Mouse (Mus musculus): ENCODE data around the gene Tmcc2. TPM values are rescaled to one million over a fixed set of nuclear protein-coding genes. Genes with fewer than 3 reads are reported as not detected.

Tmcc2 gene
- polyA plus RNA-seq, 1 experiment from 2014 or later: 6.1 TPM

DNA sequence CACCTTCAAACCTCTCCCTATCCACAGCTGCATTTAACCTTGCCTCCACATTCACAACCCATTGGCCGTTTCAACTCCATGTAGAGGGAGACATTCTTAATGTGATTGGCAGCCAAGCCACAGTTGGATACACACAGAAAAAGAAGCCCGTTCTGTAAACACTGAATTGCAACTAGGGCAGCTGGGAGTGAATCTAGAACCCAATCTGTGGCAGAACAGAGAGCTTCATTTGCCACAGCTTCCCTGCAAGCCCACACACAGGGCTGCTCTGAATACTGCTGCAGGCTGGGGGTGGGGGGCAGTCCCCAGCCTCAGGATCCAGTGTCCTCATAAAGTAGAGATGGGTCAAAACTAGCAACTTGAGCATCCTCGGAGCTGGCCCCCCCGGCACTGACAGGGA, 4.8 kb downstream of the Tmcc2 start:
- 89% methylated on average over 4 of the region's 4 CpGs for WGBS
- Histone ChIP-seq H3K9me3 (ENCODE audit: control insufficient read depth, low read length) (no peaks in the 10 kb centered on the region), H3K4me1 (ENCODE audit: control insufficient read depth, insufficient read depth, low read length) (peaks cover 27% of the 10 kb centered on the region), H3K36me3 (ENCODE audit: control insufficient read depth, insufficient read depth, low read length) (no peaks in the 10 kb centered on the region), H3K4me3 (ENCODE audit: low read depth, low read length) (no peak overlapping the region), H3K9ac (ENCODE audit: low read length) (no peak overlapping the region), H3K4me2 (ENCODE audit: low read depth, severe bottlenecking) (no peak overlapping the region), H3K27me3 (ENCODE audit: control insufficient read depth, insufficient read depth, low read length) (no peaks in the 10 kb centered on the region), H3K27ac (replicated peaks; ENCODE audit: low read depth, low read length) (no peak overlapping the region)
- ATAC-seq (ENCODE audit: insufficient number of reproducible peaks, low FRiP score, low TSS enrichment, low read depth) (no peak), DNase-seq (ENCODE audit: low spot score) (no peak)

- no peak for DNase-seq (ENCODE audit: low spot score)
- no peaks in the 10 kb centered on the region for H3K9me3 ChIP-seq (ENCODE audit: control insufficient read depth, low read length)
- no peak overlapping the region for H3K4me3 ChIP-seq (ENCODE audit: low read depth, low read length)
- H3K27me3 ChIP-seq (ENCODE audit: control insufficient read depth, insufficient read depth, low read length): no peaks in the 10 kb centered on the region
- 73% methylated on average over 4 of the region's 4 CpGs for WGBS
- no peak overlapping the region for H3K27ac ChIP-seq (replicated peaks; ENCODE audit: low read depth, low read length)
- no peak overlapping the region for H3K4me2 ChIP-seq (ENCODE audit: low read depth, severe bottlenecking)
- no peak overlapping the region for H3K9ac ChIP-seq (ENCODE audit: low read length)
- no peaks in the 10 kb centered on the region for H3K36me3 ChIP-seq (ENCODE audit: control insufficient read depth, insufficient read depth, low read length)
- peaks cover 27% of the 10 kb centered on the region for H3K4me1 ChIP-seq (ENCODE audit: control insufficient read depth, insufficient read depth, low read length)
- ATAC-seq (ENCODE audit: insufficient number of reproducible peaks, low FRiP score, low TSS enrichment, low read depth): no peak
Observed at GRCm38 (mm10) chr1:132385711-132386110, 5.4 kb downstream of the Tmcc2 start.

DNA sequence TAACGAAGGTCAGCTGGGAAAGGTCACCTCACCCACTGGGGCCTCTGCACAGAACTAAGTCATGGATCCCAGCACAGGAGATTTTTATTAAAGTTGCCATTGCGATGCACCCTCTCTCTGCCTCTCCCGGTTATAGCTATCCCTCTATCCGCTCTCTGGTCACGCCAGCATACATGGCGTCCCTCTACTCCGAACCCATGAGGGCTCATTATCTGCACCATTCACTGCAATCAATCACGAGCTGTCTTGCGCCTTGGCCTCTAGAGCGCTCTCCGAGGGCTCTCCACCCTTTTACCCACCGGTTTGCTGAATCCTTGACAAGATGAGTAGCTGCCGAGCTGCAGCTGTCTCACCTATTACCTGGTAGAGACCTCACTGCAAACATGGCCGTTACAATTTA, 5.8 kb downstream of the Tmcc2 start:
- Histone ChIP-seq H3K27ac (replicated peaks; ENCODE audit: low read depth, low read length) (no peak overlapping the region), H3K4me2 (ENCODE audit: low read depth, severe bottlenecking) (no peak overlapping the region), H3K4me1 (ENCODE audit: control insufficient read depth, insufficient read depth, low read length) (peaks cover 25% of the 10 kb centered on the region), H3K4me3 (ENCODE audit: low read depth, low read length) (no peak overlapping the region), H3K27me3 (ENCODE audit: control insufficient read depth, insufficient read depth, low read length) (no peaks in the 10 kb centered on the region), H3K9ac (ENCODE audit: low read length) (no peak overlapping the region), H3K36me3 (ENCODE audit: control insufficient read depth, insufficient read depth, low read length) (no peaks in the 10 kb centered on the region), H3K9me3 (ENCODE audit: control insufficient read depth, low read length) (no peaks in the 10 kb centered on the region)
- no peak for ATAC-seq (ENCODE audit: insufficient number of reproducible peaks, low FRiP score, low TSS enrichment, low read depth)
- DNase-seq (ENCODE audit: low spot score): no peak
- 39% methylated on average over 14 of the region's 14 CpGs for WGBS

GRCm38 (mm10) chr1:132384001-132384554, 7.0 kb downstream of the Tmcc2 start:
- Histone ChIP-seq H3K9ac (ENCODE audit: low read length) (no peak overlapping the region), H3K4me1 (ENCODE audit: control insufficient read depth, insufficient read depth, low read length) (peaks cover 19% of the 10 kb centered on the region), H3K4me2 (ENCODE audit: low read depth, severe bottlenecking) (no peak overlapping the region), H3K4me3 (ENCODE audit: low read depth, low read length) (no peak overlapping the region), H3K9me3 (ENCODE audit: control insufficient read depth, low read length) (no peaks in the 10 kb centered on the region), H3K27me3 (ENCODE audit: control insufficient read depth, insufficient read depth, low read length) (no peaks in the 10 kb centered on the region), H3K36me3 (ENCODE audit: control insufficient read depth, insufficient read depth, low read length) (no peaks in the 10 kb centered on the region), H3K27ac (replicated peaks; ENCODE audit: low read depth, low read length) (no peak overlapping the region)
- ATAC-seq (ENCODE audit: insufficient number of reproducible peaks, low FRiP score, low TSS enrichment, low read depth) (no peak), DNase-seq (ENCODE audit: low spot score) (no peak)
- WGBS: 89% methylated on average over 8 of the region's 8 CpGs

DNA sequence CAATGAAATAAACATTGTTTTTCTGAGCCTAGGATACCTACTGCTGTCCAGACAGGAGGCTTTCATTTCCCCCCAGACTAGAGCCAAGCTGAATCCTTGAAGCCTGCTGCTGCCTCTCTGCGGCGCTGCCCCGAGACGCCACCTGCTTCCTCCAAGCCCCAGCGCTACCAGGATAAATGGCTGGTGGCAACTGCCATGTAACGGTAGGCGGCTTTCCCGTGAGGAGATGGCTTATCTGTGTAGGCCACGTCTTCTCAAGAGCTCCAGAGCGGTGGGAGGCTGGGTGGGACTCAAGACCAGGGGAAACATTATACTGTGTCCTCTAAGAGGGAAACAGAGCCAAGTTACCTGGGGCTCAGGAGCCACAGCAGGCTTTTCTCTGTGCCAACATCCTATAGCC, 9.2 kb downstream of the Tmcc2 start:
- no peaks in the 10 kb centered on the region for H3K27me3 ChIP-seq (ENCODE audit: control insufficient read depth, insufficient read depth, low read length)
- H3K4me2 ChIP-seq (ENCODE audit: low read depth, severe bottlenecking): no peak overlapping the region
- H3K27ac ChIP-seq (replicated peaks; ENCODE audit: low read depth, low read length): no peak overlapping the region
- no peak for ATAC-seq (ENCODE audit: insufficient number of reproducible peaks, low FRiP score, low TSS enrichment, low read depth)
- no peaks in the 10 kb centered on the region for H3K9me3 ChIP-seq (ENCODE audit: control insufficient read depth, low read length)
- H3K36me3 ChIP-seq (ENCODE audit: control insufficient read depth, insufficient read depth, low read length): no peaks in the 10 kb centered on the region
- no peak for DNase-seq (ENCODE audit: low spot score)
- H3K4me3 ChIP-seq (ENCODE audit: low read depth, low read length): no peak overlapping the region
- no peak overlapping the region for H3K9ac ChIP-seq (ENCODE audit: low read length)
- peaks cover 12% of the 10 kb centered on the region for H3K4me1 ChIP-seq (ENCODE audit: control insufficient read depth, insufficient read depth, low read length)
- WGBS: 81% methylated on average over 10 of the region's 10 CpGs

GRCm38 (mm10) chr1:132380550-132381100, 10.5 kb downstream of the Tmcc2 start:
- peaks cover 15% of the 10 kb centered on the region for H3K4me1 ChIP-seq (ENCODE audit: control insufficient read depth, insufficient read depth, low read length)
- H3K4me3 ChIP-seq (ENCODE audit: low read depth, low read length): no peak overlapping the region
- H3K9ac ChIP-seq (ENCODE audit: low read length): no peak overlapping the region
- WGBS: 90% methylated on average over 27 of the region's 27 CpGs
- ATAC-seq (ENCODE audit: insufficient number of reproducible peaks, low FRiP score, low TSS enrichment, low read depth) (no peak), DNase-seq (ENCODE audit: low spot score) (no peak)
- no peaks in the 10 kb centered on the region for H3K36me3 ChIP-seq (ENCODE audit: control insufficient read depth, insufficient read depth, low read length)
- H3K27ac ChIP-seq (replicated peaks; ENCODE audit: low read depth, low read length): no peak overlapping the region
- no peaks in the 10 kb centered on the region for H3K27me3 ChIP-seq (ENCODE audit: control insufficient read depth, insufficient read depth, low read length)
- no peak overlapping the region for H3K4me2 ChIP-seq (ENCODE audit: low read depth, severe bottlenecking)
- H3K9me3 ChIP-seq (ENCODE audit: control insufficient read depth, low read length): no peaks in the 10 kb centered on the region

GRCm38 (mm10) chr1:132377811-132378210, 13.3 kb downstream of the Tmcc2 start:
- Histone ChIP-seq H3K27ac (replicated peaks; ENCODE audit: low read depth, low read length) (no peak overlapping the region), H3K27me3 (ENCODE audit: control insufficient read depth, insufficient read depth, low read length) (no peaks in the 10 kb centered on the region), H3K9me3 (ENCODE audit: control insufficient read depth, low read length) (no peaks in the 10 kb centered on the region), H3K9ac (ENCODE audit: low read length) (no peak overlapping the region), H3K4me3 (ENCODE audit: low read depth, low read length) (no peak overlapping the region), H3K4me1 (ENCODE audit: control insufficient read depth, insufficient read depth, low read length) (peaks cover 5% of the 10 kb centered on the region; the same call in 1 of the 2 replicates), H3K36me3 (ENCODE audit: control insufficient read depth, insufficient read depth, low read length) (no peaks in the 10 kb centered on the region), H3K4me2 (ENCODE audit: low read depth, severe bottlenecking) (no peak overlapping the region)
- DNase-seq (ENCODE audit: low spot score) (no peak), ATAC-seq (ENCODE audit: insufficient number of reproducible peaks, low FRiP score, low TSS enrichment, low read depth) (no peak)
- WGBS: 82% methylated on average over 3 of the region's 3 CpGs

- Histone ChIP-seq H3K4me2 (ENCODE audit: low read depth, severe bottlenecking) (no peak overlapping the region), H3K36me3 (ENCODE audit: control insufficient read depth, insufficient read depth, low read length) (no peaks in the 10 kb centered on the region), H3K4me1 (ENCODE audit: control insufficient read depth, insufficient read depth, low read length) (peaks cover 5% of the 10 kb centered on the region; the same call in 1 of the 2 replicates), H3K4me3 (ENCODE audit: low read depth, low read length) (no peak overlapping the region), H3K9ac (ENCODE audit: low read length) (no peak overlapping the region; the same call in 1 of the 2 replicates), H3K27ac (replicated peaks; ENCODE audit: low read depth, low read length) (no peak overlapping the region; the same call in 1 of the 2 replicates), H3K9me3 (ENCODE audit: control insufficient read depth, low read length) (no peaks in the 10 kb centered on the region), H3K27me3 (ENCODE audit: control insufficient read depth, insufficient read depth, low read length) (no peaks in the 10 kb centered on the region)
- no peak for ATAC-seq (ENCODE audit: insufficient number of reproducible peaks, low FRiP score, low TSS enrichment, low read depth)
- DNase-seq (ENCODE audit: low spot score): no peak
- WGBS: 63% methylated on average over 7 of the region's 7 CpGs
Observed at GRCm38 (mm10) chr1:132377055-132377365, 14.1 kb downstream of the Tmcc2 start.
